Mouse (Mus musculus) heart, embryonic 11.5 days (tissue): ENCODE results near the gene Zdhhc16. TPM values are rescaled to one million over a fixed set of nuclear protein-coding genes. Genes with fewer than 3 reads are reported as not detected.

Source experiments
- ATAC-seq: fragments of 200-750 bp; cut with Nextera tagmentation; replicated peaks from 2 replicates; pipeline ENCODE4 v1.8.0; 2017; ENCODE audit warnings: moderate library complexity; ENCODE audit not compliant: insufficient number of reproducible peaks, low FRiP score, low TSS enrichment
- H3K27ac ChIP-seq: fragments of 300-500 bp; sonication (generic); 2 replicates; pipeline ENCODE4 v1.5.1; 2014; ENCODE audit warnings: mild to moderate bottlenecking, low read depth, low read length
- H3K27me3 ChIP-seq: fragments of 300-500 bp; sonication (generic); 2 replicates; pipeline ENCODE4 v1.6.1; 2014; ENCODE audit warnings: mild to moderate bottlenecking, low read length, mixed read lengths; ENCODE audit not compliant: control insufficient read depth, insufficient read depth
- H3K36me3 ChIP-seq: fragments of 300-500 bp; sonication (generic); 2 replicates; pipeline ENCODE4 v1.6.1; 2014; ENCODE audit warnings: mild to moderate bottlenecking, low read length, moderate library complexity, mixed read lengths; ENCODE audit not compliant: control insufficient read depth, insufficient read depth
- H3K4me1 ChIP-seq: fragments of 300-500 bp; sonication (generic); 2 replicates; pipeline ENCODE4 v1.6.1; 2014; ENCODE audit warnings: low read length; ENCODE audit not compliant: control insufficient read depth, insufficient read depth
- H3K4me2 ChIP-seq: fragments of 300-500 bp; sonication (generic); 2 replicates; pipeline ENCODE4 v1.6.1; 2014; ENCODE audit warnings: mild to moderate bottlenecking, moderate library complexity
- H3K4me3 ChIP-seq: fragments of 300-500 bp; sonication (generic); 2 replicates; pipeline ENCODE4 v1.5.1; 2014; ENCODE audit warnings: low read depth, low read length
- H3K9ac ChIP-seq: fragments of 300-500 bp; sonication (generic); 2 replicates; pipeline ENCODE4 v1.6.1; 2014; ENCODE audit warnings: mild to moderate bottlenecking, low read depth, low read length, moderate library complexity
- H3K9me3 ChIP-seq: fragments of 300-500 bp; sonication (generic); replicated peaks from 2 replicates; pipeline ENCODE4 v1.6.1; 2016; ENCODE audit warnings: low read length; ENCODE audit not compliant: control insufficient read depth
- WGBS: fragments of 180-500 bp; shearing (Covaris S2); extraction: QIAGEN DNeasy Blood & Tissue Kit; methylation state at CpG from one replicate; pipeline ENCODE4 v1.1.7; 2014; ENCODE audit not compliant: insufficient replicate concordance; 5-methylcytosine and 5-hydroxymethylcytosine counted together
- polyA plus RNA-seq: library from polyadenylated mRNA; unstranded; fragments of >200 nt; fragmentation: Nextera tagmentation; extraction: Ambion mirVana; gene quantifications from 2 replicates; pipeline ENCODE4 v1.2.1, GENCODE M21; 2014

Gene Zdhhc16
- polyA plus RNA-seq, 1 experiment from 2014 or later, result 49.6 TPM

DNA sequence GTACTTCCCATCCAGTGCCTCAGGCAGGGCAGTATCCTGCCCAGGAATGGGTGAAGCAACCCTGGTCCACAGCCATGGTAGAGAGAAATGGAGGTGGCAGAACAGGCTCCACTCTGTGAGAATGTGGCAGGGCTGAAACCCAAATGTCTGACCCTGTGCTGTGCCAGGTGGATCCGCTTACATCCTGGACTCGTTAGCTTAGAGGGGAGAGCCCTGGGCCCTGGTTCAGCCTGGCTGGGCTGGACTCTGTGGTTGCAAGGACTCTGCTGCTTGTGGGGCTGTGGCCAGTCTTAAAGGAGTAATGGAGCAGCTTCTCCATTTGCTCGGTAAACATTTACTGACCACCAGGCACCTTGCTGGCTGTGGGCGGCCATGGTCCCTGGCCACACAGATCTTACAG is 53.9 kb downstream of the Zdhhc16 start:
- no peaks in the 10 kb centered on the region for H3K36me3 ChIP-seq
- no peak overlapping the region for H3K4me2 ChIP-seq
- 86% methylated on average over 4 of the region's 4 CpGs for WGBS
- no peaks in the 10 kb centered on the region; the same call in 1 of the 2 replicates for H3K27me3 ChIP-seq
- ATAC-seq, result no peak
- H3K9me3 ChIP-seq, result no peaks in the 10 kb centered on the region
- peaks cover 11% of the 10 kb centered on the region for H3K4me1 ChIP-seq
- no peak overlapping the region for H3K27ac ChIP-seq
- H3K9ac ChIP-seq, result no peak overlapping the region
- H3K4me3 ChIP-seq, result no peak overlapping the region

DNA sequence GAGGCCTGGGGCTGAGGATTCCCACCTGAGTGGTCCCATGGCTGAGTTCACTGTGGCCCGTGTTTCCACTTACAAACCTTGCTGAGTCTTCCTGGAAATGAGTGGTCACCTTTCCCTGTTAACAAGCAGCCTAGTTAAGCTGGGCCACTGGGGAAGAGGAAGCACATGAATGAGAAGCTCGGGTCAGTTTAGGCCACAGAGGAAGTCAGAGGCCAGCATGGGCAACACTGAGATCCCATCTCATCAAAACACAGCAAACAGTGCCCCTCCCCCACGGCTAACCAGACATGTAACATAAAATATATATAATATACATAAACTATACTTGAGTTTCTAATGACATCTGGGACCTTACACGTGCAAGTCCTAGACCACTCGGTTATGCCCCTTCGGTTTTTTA is 56.5 kb downstream of the Zdhhc16 start:
- no peak overlapping the region for H3K9ac ChIP-seq
- peaks cover 7% of the 10 kb centered on the region; the same call in 1 of the 2 replicates for H3K4me1 ChIP-seq
- H3K4me3 ChIP-seq, result no peak overlapping the region
- H3K9me3 ChIP-seq, result no peaks in the 10 kb centered on the region
- no peak for ATAC-seq
- H3K4me2 ChIP-seq, result no peak overlapping the region
- WGBS, result 76% methylated on average over 6 of the region's 6 CpGs
- no peaks in the 10 kb centered on the region for H3K27me3 ChIP-seq
- no peak overlapping the region for H3K27ac ChIP-seq
- no peaks in the 10 kb centered on the region for H3K36me3 ChIP-seq

DNA sequence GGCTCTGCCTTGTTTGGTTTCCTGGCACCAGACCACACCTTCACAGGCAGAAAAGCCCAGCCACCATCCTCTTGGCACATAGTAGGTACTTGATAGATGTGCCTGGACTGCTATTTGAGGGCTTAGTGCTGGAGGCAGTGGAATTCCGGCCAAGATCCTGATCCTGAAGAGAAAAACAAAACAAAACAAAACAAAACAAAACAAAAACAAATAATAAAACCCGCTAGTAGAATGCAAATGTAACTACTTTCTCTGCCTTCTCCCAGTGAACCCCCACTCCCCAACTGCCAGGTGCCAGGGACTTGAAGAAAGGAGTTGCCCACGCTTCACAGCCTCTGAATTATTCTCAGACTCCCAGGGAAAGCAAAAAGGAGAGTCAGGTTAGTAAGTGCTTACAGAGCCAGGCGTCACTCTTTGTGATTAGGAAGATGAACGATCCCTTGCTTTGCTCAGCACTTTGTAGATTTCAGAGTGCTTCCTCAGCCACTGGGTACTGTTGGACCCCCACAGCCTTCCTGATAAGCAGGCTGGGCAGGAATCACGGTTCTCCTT is 58.7 kb downstream of the Zdhhc16 start:
- WGBS, result 29% methylated on average over 6 of the region's 6 CpGs
- Histone ChIP-seq H3K9me3 (no peaks in the 10 kb centered on the region), H3K36me3 (no peaks in the 10 kb centered on the region), H3K9ac (no peak overlapping the region), H3K4me3 (no peak overlapping the region), H3K4me2 (no peak overlapping the region), H3K27me3 (no peaks in the 10 kb centered on the region), H3K27ac (no peak overlapping the region), H3K4me1 (peaks cover 21% of the 10 kb centered on the region)
- no peak for ATAC-seq

DNA sequence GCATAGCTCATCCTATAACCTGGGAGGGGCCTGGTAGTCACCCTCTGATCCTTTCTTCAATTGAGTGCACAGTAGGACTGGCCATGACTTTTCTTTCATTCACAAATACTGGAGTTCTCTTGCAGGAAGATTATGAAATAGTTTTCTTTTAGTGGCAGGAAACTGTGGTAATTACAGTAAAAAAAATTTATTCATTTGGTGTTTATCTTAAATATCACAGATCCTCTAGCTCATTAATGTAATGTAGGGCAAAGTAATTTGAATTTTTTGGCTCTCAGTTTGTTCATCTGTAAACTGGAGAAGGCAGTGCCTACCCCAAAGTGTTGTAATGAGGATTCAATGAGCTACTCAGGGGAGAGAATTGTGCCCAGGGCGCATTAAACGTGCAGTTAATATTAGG is 59.7 kb downstream of the Zdhhc16 start:
- no peak for ATAC-seq
- H3K9me3 ChIP-seq, result no peaks in the 10 kb centered on the region
- H3K4me2 ChIP-seq, result no peak overlapping the region
- peaks cover 29% of the 10 kb centered on the region for H3K4me1 ChIP-seq
- H3K4me3 ChIP-seq, result no peak overlapping the region
- no peaks in the 10 kb centered on the region for H3K36me3 ChIP-seq
- WGBS, result 93% methylated on average over 2 of the region's 2 CpGs
- H3K27ac ChIP-seq, result no peak overlapping the region
- no peaks in the 10 kb centered on the region for H3K27me3 ChIP-seq
- no peak overlapping the region for H3K9ac ChIP-seq

DNA sequence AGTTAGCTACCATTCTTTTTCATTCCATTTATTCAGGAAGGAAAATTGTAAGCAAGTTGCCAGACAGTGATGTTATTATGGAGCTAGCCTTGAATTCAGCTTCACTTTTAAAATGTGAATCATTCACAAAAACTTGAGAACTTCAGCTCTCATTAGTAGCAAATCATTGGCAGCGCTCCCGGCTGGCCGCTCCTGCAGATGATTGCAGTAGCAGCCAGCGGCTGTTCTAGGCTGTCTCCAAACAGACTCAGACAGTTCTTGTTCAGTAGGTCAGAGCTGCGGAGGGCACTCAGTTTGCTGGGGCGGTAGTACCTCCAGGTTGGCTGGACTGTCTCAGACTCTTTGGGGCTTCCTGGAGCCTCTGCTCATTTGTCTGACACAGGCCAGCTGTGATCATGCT is 60.2 kb downstream of the Zdhhc16 start:
- Histone ChIP-seq H3K4me2 (no peak overlapping the region), H3K36me3 (no peaks in the 10 kb centered on the region), H3K9ac (no peak overlapping the region), H3K9me3 (no peaks in the 10 kb centered on the region), H3K4me1 (peaks cover 29% of the 10 kb centered on the region), H3K27ac (no peak overlapping the region), H3K4me3 (no peak overlapping the region), H3K27me3 (no peaks in the 10 kb centered on the region)
- ATAC-seq, result no peak
- 67% methylated on average over 6 of the region's 6 CpGs for WGBS

Other genes starting within 250 kb of the Zdhhc16 start
- 0.11 TPM in 2 replicates for gene Slit1, start 189.8 kb upstream of the Zdhhc16 start, polyA plus RNA-seq
- 20.8 and 22.8 TPM in 2 replicates for gene Arhgap19, start 131.4 kb upstream of the Zdhhc16 start, polyA plus RNA-seq
- 3.5 and 3.6 TPM in 2 replicates for gene Frat1, start 103.5 kb upstream of the Zdhhc16 start, polyA plus RNA-seq
- gene Frat2, start 85.3 kb upstream of the Zdhhc16 start, polyA plus RNA-seq, result 1.1 and 2.2 TPM in 2 replicates
- 8.5 and 10.4 TPM in 2 replicates for gene Rrp12, start 37.3 kb upstream of the Zdhhc16 start, polyA plus RNA-seq
- 1,127 and 1,144 TPM in 2 replicates for gene Pgam1, start 21.6 kb upstream of the Zdhhc16 start, polyA plus RNA-seq
- 50.6 and 54.8 TPM in 2 replicates for gene Exosc1, start 57 bp upstream of the Zdhhc16 start, polyA plus RNA-seq
- gene Mms19, start 47.7 kb downstream of the Zdhhc16 start, polyA plus RNA-seq, result 24.8 and 26.9 TPM in 2 replicates
- gene Ubtd1, start 48.3 kb downstream of the Zdhhc16 start, polyA plus RNA-seq, result 9.7 and 10.2 TPM in 2 replicates
- gene Ankrd2, start 102.5 kb downstream of the Zdhhc16 start, polyA plus RNA-seq, result not detected in 2 replicates
- 0.72 and 1.6 TPM in 2 replicates for gene Hoga1, start 112.1 kb downstream of the Zdhhc16 start, polyA plus RNA-seq
- gene 4933411K16Rik, start 118.8 kb downstream of the Zdhhc16 start, polyA plus RNA-seq, result not detected in 2 replicates
- gene Morn4, start 152.9 kb downstream of the Zdhhc16 start, polyA plus RNA-seq, result 17.7 and 18.7 TPM in 2 replicates
- 14.6 and 16.3 TPM in 2 replicates for gene Pi4k2a, start 157.0 kb downstream of the Zdhhc16 start, polyA plus RNA-seq
- gene Avpi1, start 195.6 kb downstream of the Zdhhc16 start, polyA plus RNA-seq, result 29.5 and 31.1 TPM in 2 replicates
- gene Marveld1, start 213.9 kb downstream of the Zdhhc16 start, polyA plus RNA-seq, result 13.9 and 14.4 TPM in 2 replicates
- 11.6 and 13.5 TPM in 2 replicates for gene Zfyve27, start 230.5 kb downstream of the Zdhhc16 start, polyA plus RNA-seq